Mouse (Mus musculus) left cerebral cortex, adult 18-20 months (tissue): ENCODE data around the gene Srsf10. TPM values are rescaled to one million over a fixed set of nuclear protein-coding genes. Genes with fewer than 3 reads are reported as not detected.

Experiments
- DNase-seq, 2 experiments: peaks; one replicate each; pipeline ENCODE4 v3.0.0; 2021 to 2022; ENCODE audit warnings: low spot score in 2 of 2, mixed read lengths in 1 of 2
- long read RNA-seq, 2 experiments: library from polyadenylated mRNA; stranded (forward); transcript quantifications; one replicate each; pipeline ENCODE4 v2.0.0; 2021
- total RNA-seq, 2 experiments: library from RNA; stranded (reverse); gene quantifications; 2 replicates each; pipeline ENCODE4 v1.2.3; 2021

Gene Srsf10
- total RNA-seq = 10 to 100 TPM; 72.3 to 76.1 TPM
- long read RNA-seq, experiment 1, transcript Srsf10-202 (6 exons, 3,055 nt) = minor isoform, 9 of 127 reads
- long read RNA-seq, experiment 1, transcript Srsf10-203 (6 exons, 2,225 nt) = minor isoform, 10 of 127 reads
- long read RNA-seq, experiment 1, transcript Srsf10-205 (6 exons, 3,754 nt) = minor isoform, 29 of 127 reads
- long read RNA-seq, experiment 1, transcript Srsf10-204 (6 exons, 3,058 nt) = major isoform, 33 of 127 reads
- long read RNA-seq, experiment 1, partial matches to known transcripts = 11 of 127 reads
- long read RNA-seq, experiment 1, other reads (novel, unspliced or antisense) = 33 of 127 reads
- long read RNA-seq, experiment 2, transcript Srsf10-204 (6 exons, 3,058 nt) = major isoform, 11 of 49 reads
- long read RNA-seq, experiment 2, transcript Srsf10-202 (6 exons, 3,055 nt) = minor isoform, 6 of 49 reads
- long read RNA-seq, experiment 2, transcript Srsf10-205 (6 exons, 3,754 nt) = major isoform, 11 of 49 reads
- long read RNA-seq, experiment 2, partial matches to known transcripts = 3 of 49 reads
- long read RNA-seq, experiment 2, other reads (novel, unspliced or antisense) = 14 of 49 reads

GRCm38 (mm10) chr4:135855536-135856222, at the start of gene Srsf10:
Srsf10 (plus strand) TSS chr4:135855747.
- DNase-seq = peak; percentile 90 to 95

GRCm38 (mm10) chr4:135814896-135815295, 40.7 kb upstream of the Srsf10 start:
- no peak for DNase-seq

DNA sequence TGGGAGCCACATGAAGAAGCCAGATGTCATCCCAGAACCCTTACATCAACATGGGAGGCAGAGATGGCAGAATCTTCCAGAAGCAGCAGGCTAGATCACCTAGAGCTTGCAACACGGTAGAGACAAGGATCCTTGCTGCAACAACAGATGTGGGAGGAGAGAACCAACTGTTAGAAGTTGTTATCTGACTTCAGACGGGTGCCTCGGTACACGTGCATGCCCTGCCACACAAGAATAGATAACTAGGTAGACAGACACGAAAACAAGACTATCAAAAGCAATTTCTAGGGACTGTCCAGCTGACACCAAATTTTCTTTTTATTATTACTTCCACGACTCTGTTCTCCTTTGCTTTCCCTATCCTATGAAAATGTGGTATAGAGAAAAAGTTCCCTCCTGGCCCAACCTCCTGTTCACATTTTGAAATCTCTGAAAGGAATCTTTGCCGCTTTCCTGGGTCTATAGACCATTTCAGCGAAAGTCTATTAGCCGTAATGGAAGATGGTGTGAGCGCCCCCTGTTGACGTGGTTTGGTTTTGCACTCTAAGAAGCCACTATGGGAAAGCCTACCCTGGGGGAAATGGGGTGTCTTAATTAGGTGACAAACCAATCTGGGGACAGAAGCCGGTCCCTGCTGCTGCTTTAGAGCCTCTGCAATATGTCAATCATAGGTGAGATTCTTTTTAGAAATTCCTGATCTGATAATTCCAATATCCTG, 38.5 kb upstream of the Srsf10 start:
- DNase-seq = peak; percentile 14 to 53

DNA sequence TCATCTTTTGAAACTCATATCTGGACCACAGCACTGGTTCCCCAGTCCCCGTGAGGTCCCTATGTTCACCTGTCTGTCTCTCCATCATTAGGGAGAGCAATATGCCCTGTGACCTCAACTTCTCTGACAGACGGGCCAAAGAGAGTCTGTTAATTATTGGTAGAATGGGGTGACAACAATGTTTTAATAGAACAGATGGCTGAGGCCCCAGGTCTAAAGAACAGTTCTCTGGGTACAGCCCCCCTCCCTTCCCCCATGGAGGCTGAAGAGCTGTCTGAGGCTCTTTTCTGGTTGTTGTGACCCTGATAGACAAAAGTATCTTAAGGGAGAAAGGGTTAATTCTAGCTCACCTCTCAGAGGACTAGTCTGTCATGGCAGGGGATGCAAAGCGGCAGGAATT, 37.2 kb upstream of the Srsf10 start:
- no peak for DNase-seq

- no peak for DNase-seq
These were observed 35.6 kb upstream of the Srsf10 start for GRCm38 (mm10) chr4:135819826-135820526.

- DNase-seq = no peak
These were observed 33.8 kb upstream of the Srsf10 start for GRCm38 (mm10) chr4:135821772-135822171.

DNA sequence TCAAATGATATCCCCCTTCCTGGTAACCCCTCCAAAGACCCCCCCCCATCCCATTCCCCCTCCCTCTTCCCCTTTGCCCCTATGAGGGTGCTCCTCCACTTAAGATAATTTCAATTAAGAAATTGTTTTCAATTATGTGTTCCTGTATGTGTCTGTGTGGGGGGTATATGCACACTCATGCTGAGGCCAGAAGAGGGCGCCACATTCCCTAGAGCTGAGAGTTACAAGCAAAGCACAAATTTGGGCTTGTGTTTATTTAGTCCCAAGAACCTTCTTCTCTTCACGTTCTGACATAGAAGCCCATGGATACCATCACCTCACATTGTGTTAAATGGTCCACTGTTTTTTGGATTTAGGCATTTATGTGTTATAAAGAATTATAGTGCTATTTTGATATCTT, 32.2 kb upstream of the Srsf10 start:
- DNase-seq = no peak

DNA sequence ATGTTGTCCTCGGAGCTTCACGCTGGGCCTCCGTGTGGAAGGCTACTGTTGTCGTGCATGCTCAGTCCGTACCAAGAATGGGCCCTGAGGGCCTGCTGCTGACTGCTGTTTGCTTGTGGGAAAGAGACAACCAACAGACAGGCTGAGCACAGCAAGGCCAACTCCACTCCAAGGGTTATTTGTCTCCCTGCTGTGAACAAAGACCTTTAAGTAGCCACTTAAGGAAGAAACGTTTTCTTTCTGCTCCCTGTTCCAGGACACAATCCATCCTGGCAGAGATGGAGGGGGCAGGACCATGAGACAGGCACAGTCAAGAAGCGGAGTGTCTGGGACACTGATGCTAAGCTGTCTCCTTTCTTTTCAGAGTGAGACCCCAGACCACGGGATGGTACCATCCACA, 31.3 kb upstream of the Srsf10 start:
- DNase-seq = no peak

- peak; percentile 66 to 85 for DNase-seq
These were observed 27.1 kb upstream of the Srsf10 start for GRCm38 (mm10) chr4:135828491-135828890.

GRCm38 (mm10) chr4:135832070-135832469, 23.5 kb upstream of the Srsf10 start:
- peak in 1 of 2 experiments; percentile 15 for DNase-seq

GRCm38 (mm10) chr4:135833301-135834123, 22.0 kb upstream of the Srsf10 start:
- DNase-seq = no peak

GRCm38 (mm10) chr4:135834124-135834717, 21.3 kb upstream of the Srsf10 start:
- no peak for DNase-seq

- DNase-seq = no peak
These were observed 16.6 kb upstream of the Srsf10 start for GRCm38 (mm10) chr4:135838925-135839292.

DNA sequence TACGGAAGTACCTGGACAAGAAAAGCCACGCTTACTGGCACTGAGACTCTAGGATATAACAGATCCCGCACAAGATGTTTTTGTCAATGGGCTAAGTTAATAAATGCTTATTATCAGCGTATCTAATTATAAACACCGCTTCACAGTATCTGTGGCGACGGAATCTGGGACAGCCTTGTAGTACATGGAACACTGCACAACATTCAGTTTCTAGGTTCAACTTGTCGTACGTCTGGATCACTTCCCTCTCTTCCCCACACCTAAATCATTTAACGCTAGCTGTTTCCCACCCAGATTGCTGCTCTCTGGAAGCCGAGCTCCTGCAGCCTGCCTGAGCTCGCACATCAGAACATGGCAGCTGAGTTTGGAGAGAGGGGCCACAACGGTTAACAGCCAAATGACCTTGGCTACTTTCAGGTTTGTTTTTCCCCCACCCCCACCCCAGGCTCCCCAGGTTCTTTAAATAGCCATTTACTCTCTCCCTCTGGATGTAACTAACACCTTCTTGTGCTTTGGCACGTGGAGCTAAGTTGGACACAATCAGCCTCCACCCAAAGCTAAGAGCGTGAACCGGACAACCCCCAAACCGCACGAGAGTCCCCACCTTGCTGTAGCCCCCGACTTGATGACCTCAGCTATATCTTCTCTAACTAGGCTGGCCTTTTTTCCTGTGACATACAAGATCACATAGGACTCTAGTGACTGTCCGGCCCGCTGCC, 16.1 kb upstream of the Srsf10 start:
- DNase-seq = no peak

- no peak for DNase-seq
These were observed 11.1 kb upstream of the Srsf10 start for GRCm38 (mm10) chr4:135844400-135844799.

DNA sequence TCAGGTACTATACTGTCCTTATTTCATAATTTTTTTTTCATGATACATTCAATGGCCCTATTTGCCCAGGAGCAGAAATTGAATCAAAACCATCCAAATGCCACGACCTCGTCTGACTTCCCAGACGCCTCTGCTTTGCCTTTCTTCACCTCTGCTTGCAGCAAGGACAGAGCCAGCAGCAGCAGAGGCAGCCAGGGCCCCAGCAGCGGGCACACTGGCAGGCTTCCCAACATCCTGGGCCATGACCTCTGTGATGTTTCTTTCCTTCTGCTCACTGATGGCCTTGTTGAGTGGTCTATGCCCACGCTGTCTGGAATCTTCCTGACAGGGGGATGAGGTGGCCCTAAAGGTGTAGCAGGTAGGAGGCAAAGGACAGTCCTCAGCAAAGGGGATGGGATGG, 8.0 kb upstream of the Srsf10 start:
- no peak for DNase-seq

GRCm38 (mm10) chr4:135850411-135851095, 5.0 kb upstream of the Srsf10 start:
- peak; percentile 22 to 33 for DNase-seq

DNA sequence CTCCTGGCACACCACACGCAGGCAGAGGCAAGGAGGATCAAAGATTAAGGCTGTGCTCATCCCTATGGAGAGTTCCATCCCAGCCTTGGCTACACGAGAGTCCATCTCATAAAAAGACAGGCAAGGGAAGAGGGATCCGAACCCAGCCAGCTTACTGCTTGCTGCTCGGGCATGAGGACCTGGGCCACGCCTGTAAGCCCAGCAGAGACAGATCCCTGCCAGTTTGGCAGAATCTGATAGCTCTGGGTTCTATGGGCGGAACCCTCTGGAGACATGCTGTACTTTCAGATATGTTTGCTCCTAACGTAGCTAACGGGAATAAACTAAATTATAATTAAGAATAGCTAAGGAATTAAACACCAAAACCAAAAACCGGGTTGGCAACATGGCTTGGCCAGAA, 3.6 kb upstream of the Srsf10 start:
- no peak for DNase-seq
